In genomic region chr17:58437443-58437842, GRCm38 (mm10) we compare ENCODE assay signal across 25 mouse cellular contexts.
"Had no signal": no experiment of that assay in that cellular context is flagged by ENCODE, and none has a peak within 500 bp of the region (broad histone marks: within the 10 kb centered on the region; RNA-seq: fewer than 3 reads in every experiment).

No protein-coding gene starts in this region.

- DNase-seq: gastrocnemius, adult 2 months; gastrocnemius, postnatal 10 days; gastrocnemius, postnatal 25 days; heart, adult 18-20 months; heart, postnatal 10 days; heart, postnatal 4 days; kidney, adult 11 months; kidney, adult 2 months; kidney, adult 9 months; kidney, postnatal 14 days; kidney, postnatal 36 days; layer of hippocampus, adult 9-11 months; layer of hippocampus, postnatal 36 days; left cerebral cortex, postnatal 4 days had no signal

- H3K9ac ChIP-seq: heart, embryonic 12.5 days; hindbrain, embryonic 12.5 days; hindbrain, embryonic 14.5 days; kidney, embryonic 15.5 days; limb, embryonic 13.5 days; limb, embryonic 15.5 days had no signal

- H3K4me2 ChIP-seq: heart, embryonic 12.5 days; hindbrain, embryonic 12.5 days; hindbrain, embryonic 14.5 days; kidney, embryonic 15.5 days; limb, embryonic 13.5 days; limb, embryonic 15.5 days had no signal

- H3K9me3 ChIP-seq: heart, embryonic 10.5 days; heart, embryonic 12.5 days; hindbrain, embryonic 10.5 days; hindbrain, embryonic 12.5 days; kidney, embryonic 15.5 days; limb, embryonic 13.5 days; limb, embryonic 15.5 days had no signal

- H3K27me3 ChIP-seq: heart, embryonic 12.5 days; hindbrain, embryonic 12.5 days; kidney, embryonic 15.5 days; limb, embryonic 13.5 days; limb, embryonic 15.5 days had no signal

- H3K4me3 ChIP-seq: gastrocnemius, adult 2 months; heart, embryonic 10.5 days; heart, embryonic 12.5 days; hindbrain, embryonic 10.5 days; hindbrain, embryonic 12.5 days; kidney, embryonic 15.5 days; limb, embryonic 13.5 days; limb, embryonic 15.5 days had no signal

- H3K27ac ChIP-seq: gastrocnemius, adult 2 months; heart, embryonic 10.5 days; hindbrain, embryonic 10.5 days; hindbrain, embryonic 12.5 days; hindbrain, embryonic 14.5 days; hindbrain, postnatal 0 days; kidney, embryonic 15.5 days; kidney, postnatal 0 days; limb, embryonic 13.5 days; limb, embryonic 15.5 days had no signal

- H3K4me1 ChIP-seq: heart, embryonic 10.5 days; heart, embryonic 12.5 days; hindbrain, embryonic 10.5 days; hindbrain, embryonic 12.5 days; kidney, embryonic 15.5 days; limb, embryonic 13.5 days; limb, embryonic 15.5 days had no signal

- ATAC-seq: hindbrain, postnatal 0 days; intestine, embryonic 16.5 days had no signal

- H3K36me3 ChIP-seq: heart, embryonic 10.5 days; heart, embryonic 12.5 days; hindbrain, embryonic 10.5 days; hindbrain, embryonic 12.5 days; kidney, embryonic 15.5 days; limb, embryonic 13.5 days; limb, embryonic 15.5 days had no signal
